Mouse (Mus musculus): ENCODE results near the gene Synpo2l.
"Not testable (repeated sequence)": the region's sequence is repeated elsewhere in the genome, so short reads cannot be mapped to it uniquely, and the experiment has no call there.

Gene Synpo2l

GRCm38 (mm10) chr14:20640644-20641437, 27.3 kb downstream of the Synpo2l start, which contains the start of gene Usp54:
Gene Usp54 (minus strand): TSS chr14:20641063.
- peak; percentile 96 for DNase-seq

GRCm38 (mm10) chr14:20639918-20640619, 28.1 kb downstream of the Synpo2l start:
- peak; percentile 29 for DNase-seq

- DNase-seq: no peak
Measured at GRCm38 (mm10) chr14:20638702-20639101, 29.5 kb downstream of the Synpo2l start.

GRCm38 (mm10) chr14:20637818-20638574, 30.2 kb downstream of the Synpo2l start:
- DNase-seq: no peak

GRCm38 (mm10) chr14:20636968-20637367, 31.2 kb downstream of the Synpo2l start:
- not testable (repeated sequence) for DNase-seq

GRCm38 (mm10) chr14:20635546-20635945, 32.6 kb downstream of the Synpo2l start:
- no peak for DNase-seq

- DNase-seq: no peak
Measured at GRCm38 (mm10) chr14:20631253-20631652, 36.9 kb downstream of the Synpo2l start.

- DNase-seq: peak; percentile 17
Measured at GRCm38 (mm10) chr14:20626971-20627370, 41.2 kb downstream of the Synpo2l start.

- DNase-seq: no peak
Measured at GRCm38 (mm10) chr14:20626447-20626846, 41.7 kb downstream of the Synpo2l start.

- DNase-seq: no peak
Measured at GRCm38 (mm10) chr14:20622907-20623306, 45.2 kb downstream of the Synpo2l start.

GRCm38 (mm10) chr14:20622412-20622811, 45.7 kb downstream of the Synpo2l start:
- no peak for DNase-seq

- DNase-seq: no peak
Measured at GRCm38 (mm10) chr14:20621903-20622302, 46.3 kb downstream of the Synpo2l start.

GRCm38 (mm10) chr14:20619131-20619530, 49.0 kb downstream of the Synpo2l start:
- DNase-seq: no peak

- DNase-seq: no peak
Measured at GRCm38 (mm10) chr14:20618211-20618610, 49.9 kb downstream of the Synpo2l start.

GRCm38 (mm10) chr14:20616421-20616820, 51.7 kb downstream of the Synpo2l start:
- no peak for DNase-seq

GRCm38 (mm10) chr14:20615075-20615474, 53.1 kb downstream of the Synpo2l start:
- DNase-seq: no peak

- DNase-seq: no peak
Measured at GRCm38 (mm10) chr14:20612820-20613219, 55.3 kb downstream of the Synpo2l start.

GRCm38 (mm10) chr14:20610146-20610545, 58.0 kb downstream of the Synpo2l start:
- no peak for DNase-seq

- no peak for DNase-seq
Measured at GRCm38 (mm10) chr14:20609519-20609918, 58.6 kb downstream of the Synpo2l start.
